Mouse (Mus musculus): ENCODE measurements at regions not wholly inside any gene's neighbourhood (a gene's known extent, or its start where the extent isn't known, plus 50 kb on each side); places are given as distances from the start of the nearest gene placed in this dataset.

DNA sequence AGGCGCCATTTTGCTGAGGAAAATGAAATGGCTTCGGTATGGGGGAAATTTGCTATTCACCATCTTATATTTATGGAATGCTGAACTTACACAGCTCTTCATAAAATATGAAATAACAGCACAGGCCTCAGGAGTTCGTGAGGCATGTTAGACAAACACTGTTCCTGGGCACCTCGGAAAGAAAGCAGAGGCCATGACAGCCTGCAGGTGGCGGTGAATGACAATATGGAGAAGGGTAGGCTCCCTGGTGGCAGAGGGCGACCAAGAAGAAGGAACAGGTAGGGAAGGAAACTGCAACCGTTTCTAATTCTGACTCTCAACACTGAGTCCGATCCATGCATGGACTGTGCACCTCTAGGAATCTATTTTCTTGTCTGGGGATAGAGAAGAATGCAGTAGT, 553.6 kb upstream of the Tmpo start:
- Histone ChIP-seq H3K27me3 (no peaks in the 10 kb centered on the region), H3K9ac (no peak overlapping the region), H3K9me3 (replicated peaks) (no peaks in the 10 kb centered on the region), H3K4me1 (no peaks in the 10 kb centered on the region), H3K4me2 (replicated peaks) (no peak overlapping the region), H3K4me3 (replicated peaks) (no peak overlapping the region), H3K36me3 (no peaks in the 10 kb centered on the region), H3K27ac (replicated peaks) (no peak overlapping the region)
- ATAC-seq (ENCODE audit: insufficient number of reproducible peaks, low FRiP score, low TSS enrichment, low read depth) = no peak
- WGBS = 84% methylated on average over 8 of the region's 8 CpGs

DNA sequence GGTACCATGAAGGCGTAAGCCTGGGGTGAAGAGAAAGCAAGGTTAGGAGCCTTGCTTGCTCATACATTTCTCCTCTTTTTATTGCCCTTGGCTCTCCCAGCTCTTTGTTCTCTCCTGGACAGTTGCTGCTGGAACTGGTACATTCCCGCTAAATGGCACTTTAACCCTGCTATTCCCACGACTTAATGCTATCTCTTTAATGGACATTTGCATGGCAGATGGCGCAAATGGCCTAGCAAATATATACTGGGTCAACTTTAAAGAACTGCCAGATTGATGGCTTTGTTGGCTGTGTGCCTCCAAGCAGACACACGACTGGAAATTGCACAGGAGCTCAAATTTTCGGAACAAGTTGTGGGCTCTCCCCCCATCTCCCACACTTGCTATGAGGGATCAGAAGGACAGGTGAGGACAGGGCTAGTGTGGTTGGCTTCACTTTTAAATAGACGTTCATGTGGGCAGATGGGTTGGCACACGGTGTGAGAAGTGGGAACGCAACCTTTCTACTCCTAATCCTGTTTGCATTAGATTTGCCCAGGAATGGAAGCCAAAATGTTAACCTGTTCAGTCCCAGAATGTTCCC, 551.0 kb upstream of the Tmpo start:
- no peak overlapping the region for H3K4me2 ChIP-seq (replicated peaks)
- no peak overlapping the region for H3K9ac ChIP-seq
- no peak overlapping the region for H3K27ac ChIP-seq (replicated peaks)
- H3K27me3 ChIP-seq = no peaks in the 10 kb centered on the region
- H3K4me3 ChIP-seq (replicated peaks) = no peak overlapping the region
- H3K9me3 ChIP-seq (replicated peaks) = no peaks in the 10 kb centered on the region
- WGBS = 71% methylated on average over 9 of the region's 9 CpGs
- no peaks in the 10 kb centered on the region for H3K36me3 ChIP-seq
- H3K4me1 ChIP-seq = no peaks in the 10 kb centered on the region
- no peak for ATAC-seq (ENCODE audit: insufficient number of reproducible peaks, low FRiP score, low TSS enrichment, low read depth)

DNA sequence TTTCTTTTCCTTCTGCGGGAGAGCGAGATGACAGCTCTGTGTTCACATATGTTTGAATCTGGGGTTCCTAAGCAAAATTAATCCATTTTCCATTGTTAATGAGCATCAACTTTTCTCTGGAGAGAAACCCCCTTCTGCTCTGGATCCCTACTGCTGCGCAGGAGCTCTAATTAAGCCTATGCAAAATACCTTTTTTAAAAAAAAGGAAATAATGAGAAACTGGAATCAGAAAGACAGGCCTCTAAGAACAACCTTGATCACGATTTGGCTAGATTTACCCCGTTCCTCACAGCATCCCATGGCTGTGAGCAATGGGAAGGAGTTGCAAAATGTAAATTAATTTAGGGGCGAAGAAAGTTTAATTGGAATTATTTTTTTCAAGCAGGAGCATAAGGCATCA, 548.9 kb upstream of the Tmpo start:
- no peak overlapping the region for H3K4me2 ChIP-seq (replicated peaks)
- 85% methylated on average over 6 of the region's 6 CpGs for WGBS

DNA sequence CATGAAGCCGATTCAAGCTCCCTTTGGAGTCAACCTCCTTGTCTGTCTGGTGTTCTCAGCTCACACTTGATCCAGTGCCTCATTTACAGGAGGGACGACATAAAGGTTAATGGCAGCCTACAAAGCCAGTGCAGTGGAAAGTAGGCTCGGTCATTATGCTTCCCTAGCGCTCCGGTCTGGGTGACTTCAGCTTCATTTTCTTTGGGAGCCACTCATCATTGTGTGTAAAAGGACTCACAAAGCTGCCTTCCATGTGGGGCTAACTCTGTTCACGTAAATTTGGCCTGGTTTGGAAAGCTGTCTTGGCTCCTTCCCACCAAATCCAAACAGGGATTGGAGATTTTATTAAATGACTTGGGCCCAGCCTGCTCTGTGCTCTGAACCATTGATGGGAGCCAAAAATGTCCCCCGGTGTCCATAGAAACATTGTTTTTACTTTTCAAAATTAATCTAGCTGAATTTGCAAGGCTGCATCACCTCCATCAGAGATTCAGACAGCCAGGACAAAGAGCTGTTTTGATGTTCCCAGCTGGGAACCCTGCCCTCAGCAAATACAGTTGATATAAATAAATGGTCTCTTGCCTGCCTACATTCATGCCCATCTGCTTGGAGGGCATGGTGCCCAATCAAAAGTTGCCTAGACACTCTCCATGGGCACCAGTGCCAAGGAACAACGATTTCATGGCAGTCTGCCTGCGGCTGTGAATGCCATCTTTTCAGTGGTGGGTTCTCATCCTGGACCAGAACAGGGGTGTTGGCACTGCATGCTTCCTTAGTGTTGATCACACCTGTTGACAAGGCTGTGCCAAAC, 538.7 kb upstream of the Tmpo start:
- no peak overlapping the region for H3K9ac ChIP-seq
- H3K4me3 ChIP-seq (replicated peaks) = no peak overlapping the region
- no peaks in the 10 kb centered on the region for H3K27me3 ChIP-seq
- ATAC-seq (ENCODE audit: insufficient number of reproducible peaks, low FRiP score, low TSS enrichment, low read depth) = no peak
- H3K4me2 ChIP-seq (replicated peaks) = no peak overlapping the region
- no peaks in the 10 kb centered on the region for H3K36me3 ChIP-seq
- H3K9me3 ChIP-seq (replicated peaks) = no peaks in the 10 kb centered on the region
- WGBS = 79% methylated on average over 9 of the region's 9 CpGs
- no peak overlapping the region for H3K27ac ChIP-seq (replicated peaks)
- H3K4me1 ChIP-seq = no peaks in the 10 kb centered on the region

More for the DNA sequence above, 548.9 kb upstream of the Tmpo start:
- Histone ChIP-seq H3K9me3 (replicated peaks) (no peaks in the 10 kb centered on the region), H3K36me3 (no peaks in the 10 kb centered on the region), H3K4me1 (no peaks in the 10 kb centered on the region), H3K4me3 (replicated peaks) (no peak overlapping the region), H3K9ac (no peak overlapping the region), H3K27me3 (no peaks in the 10 kb centered on the region), H3K27ac (replicated peaks) (no peak overlapping the region)
- no peak for ATAC-seq (ENCODE audit: insufficient number of reproducible peaks, low FRiP score, low TSS enrichment, low read depth)

DNA sequence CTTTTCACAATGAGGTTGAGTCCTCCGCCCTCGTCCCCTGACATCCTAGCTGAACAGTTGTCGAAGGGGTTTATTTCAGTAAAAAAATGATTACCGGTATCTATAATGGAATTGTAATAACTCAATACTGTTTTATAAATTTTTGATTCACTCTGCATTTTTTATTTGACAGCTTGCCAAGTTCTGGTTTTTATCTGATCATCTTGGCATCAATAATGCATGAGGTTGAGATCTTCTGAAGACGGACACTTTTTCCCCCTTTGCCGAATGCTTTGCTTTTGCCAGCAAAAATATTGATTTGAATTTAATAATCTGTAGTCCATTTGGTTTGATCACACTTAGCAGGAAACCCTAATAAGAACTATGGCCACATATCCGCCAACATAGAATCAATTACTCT, 535.5 kb upstream of the Tmpo start:
- H3K36me3 ChIP-seq = no peaks in the 10 kb centered on the region
- H3K4me3 ChIP-seq (replicated peaks) = no peak overlapping the region
- 79% methylated on average over 7 of the region's 7 CpGs for WGBS
- no peak overlapping the region for H3K27ac ChIP-seq (replicated peaks)
- no peak overlapping the region for H3K4me2 ChIP-seq (replicated peaks)
- H3K27me3 ChIP-seq = no peaks in the 10 kb centered on the region
- no peak overlapping the region for H3K9ac ChIP-seq
- no peak for ATAC-seq (ENCODE audit: insufficient number of reproducible peaks, low FRiP score, low TSS enrichment, low read depth)
- no peaks in the 10 kb centered on the region for H3K9me3 ChIP-seq (replicated peaks)
- no peaks in the 10 kb centered on the region for H3K4me1 ChIP-seq

DNA sequence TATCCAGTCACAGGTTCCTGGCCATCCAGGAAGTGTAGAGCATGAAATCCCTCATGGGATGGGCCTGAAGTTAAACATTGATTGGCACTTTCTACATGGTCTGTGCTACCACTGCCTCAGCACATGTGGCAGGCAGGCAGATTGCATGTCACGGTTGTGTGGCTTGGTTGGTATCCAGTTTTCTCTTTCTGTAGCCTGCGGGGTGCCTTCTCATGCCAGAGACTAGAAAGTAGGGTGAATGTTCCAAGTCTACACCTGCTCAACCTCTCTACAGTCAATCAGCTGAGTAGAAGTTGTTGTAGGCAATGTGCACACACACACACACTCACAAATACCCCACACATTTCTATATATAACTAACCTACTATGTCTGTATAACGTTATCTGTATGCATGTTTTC, 533.5 kb upstream of the Tmpo start:
- no peaks in the 10 kb centered on the region for H3K4me1 ChIP-seq
- no peaks in the 10 kb centered on the region for H3K27me3 ChIP-seq
- no peak for ATAC-seq (ENCODE audit: insufficient number of reproducible peaks, low FRiP score, low TSS enrichment, low read depth)
- no peak overlapping the region for H3K27ac ChIP-seq (replicated peaks)
- H3K4me2 ChIP-seq (replicated peaks) = no peak overlapping the region
- H3K36me3 ChIP-seq = no peaks in the 10 kb centered on the region
- no peak overlapping the region for H3K9ac ChIP-seq
- WGBS = 64% methylated on average over 3 of the region's 3 CpGs
- no peaks in the 10 kb centered on the region for H3K9me3 ChIP-seq (replicated peaks)
- H3K4me3 ChIP-seq (replicated peaks) = no peak overlapping the region

DNA sequence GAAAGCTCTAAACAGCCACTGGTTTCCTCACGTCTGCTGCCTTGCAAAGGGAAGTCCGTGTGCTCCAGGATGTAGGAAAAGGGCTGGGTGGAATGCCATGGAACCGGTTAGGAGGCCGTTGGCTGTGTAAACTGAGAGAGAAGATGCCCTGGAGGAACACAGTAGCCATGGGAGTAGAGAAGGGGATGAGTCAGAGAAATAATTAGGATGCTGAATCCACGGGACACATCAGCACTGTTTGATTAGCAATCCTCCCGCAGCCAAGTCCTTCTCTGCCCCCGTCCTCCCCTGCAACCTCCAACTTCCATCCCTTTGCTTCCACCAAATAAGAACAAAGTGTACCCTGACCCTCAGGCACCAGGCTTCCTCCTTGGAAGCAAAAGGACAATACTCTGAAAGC, 532.4 kb upstream of the Tmpo start:
- WGBS = 20% methylated on average over 7 of the region's 7 CpGs
- Histone ChIP-seq H3K9ac (no peak overlapping the region), H3K36me3 (no peaks in the 10 kb centered on the region), H3K4me2 (replicated peaks) (no peak overlapping the region), H3K4me1 (no peaks in the 10 kb centered on the region), H3K27me3 (no peaks in the 10 kb centered on the region), H3K9me3 (replicated peaks) (no peaks in the 10 kb centered on the region), H3K27ac (replicated peaks) (no peak overlapping the region), H3K4me3 (replicated peaks) (no peak overlapping the region)
- no peak for ATAC-seq (ENCODE audit: insufficient number of reproducible peaks, low FRiP score, low TSS enrichment, low read depth)

DNA sequence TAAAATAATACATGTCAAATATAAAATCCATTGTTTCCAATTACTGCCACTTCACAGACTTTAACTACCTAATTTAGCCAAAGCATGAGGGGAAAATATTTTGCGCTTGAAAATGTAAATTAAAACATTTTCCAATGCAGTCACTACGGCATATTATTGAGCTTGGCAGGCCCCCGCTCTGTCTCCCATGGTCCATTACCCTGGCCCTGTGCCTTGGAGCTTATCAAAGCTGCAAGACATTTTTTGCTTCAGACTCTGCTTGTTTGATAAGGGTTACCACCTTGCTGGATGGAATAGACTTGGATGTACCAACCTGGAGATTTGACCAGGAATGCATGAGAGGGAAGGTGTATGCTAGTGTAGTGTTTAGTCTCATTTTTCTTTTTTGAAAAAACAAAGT, 525.7 kb upstream of the Tmpo start:
- Histone ChIP-seq H3K27me3 (no peaks in the 10 kb centered on the region), H3K4me2 (replicated peaks) (no peak overlapping the region), H3K9me3 (replicated peaks) (no peaks in the 10 kb centered on the region), H3K27ac (replicated peaks) (no peak overlapping the region), H3K36me3 (no peaks in the 10 kb centered on the region), H3K4me1 (no peaks in the 10 kb centered on the region), H3K4me3 (replicated peaks) (no peak overlapping the region), H3K9ac (no peak overlapping the region)
- ATAC-seq (ENCODE audit: insufficient number of reproducible peaks, low FRiP score, low TSS enrichment, low read depth) = no peak
- WGBS = 41% methylated on average over 3 of the region's 3 CpGs

DNA sequence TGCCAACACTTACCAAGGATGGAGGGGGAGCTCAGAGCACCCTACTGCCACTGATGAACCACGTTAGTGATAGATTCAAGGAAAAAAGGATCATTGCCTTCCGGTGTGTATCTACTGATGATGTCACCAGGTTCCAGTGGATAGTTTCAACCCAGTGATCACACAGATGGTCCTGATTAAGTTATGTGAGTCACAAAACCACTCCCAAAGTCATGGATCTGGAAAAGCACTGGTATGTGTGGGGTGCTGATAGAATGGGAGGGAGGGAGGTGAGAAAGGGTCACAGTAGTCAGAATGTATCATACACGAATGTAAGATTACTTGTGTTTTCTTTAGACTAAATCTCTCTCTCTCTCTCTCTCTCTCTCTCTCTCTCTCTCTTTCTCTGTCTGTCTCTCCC, 523.6 kb upstream of the Tmpo start:
- Histone ChIP-seq H3K27me3 (no peaks in the 10 kb centered on the region), H3K27ac (replicated peaks) (no peak overlapping the region), H3K9me3 (replicated peaks) (no peaks in the 10 kb centered on the region), H3K4me1 (no peaks in the 10 kb centered on the region), H3K36me3 (no peaks in the 10 kb centered on the region), H3K4me2 (replicated peaks) (no peak overlapping the region), H3K9ac (no peak overlapping the region), H3K4me3 (replicated peaks) (no peak overlapping the region)
- no peak for ATAC-seq (ENCODE audit: insufficient number of reproducible peaks, low FRiP score, low TSS enrichment, low read depth)
- 45% methylated on average over 3 of the region's 3 CpGs for WGBS

DNA sequence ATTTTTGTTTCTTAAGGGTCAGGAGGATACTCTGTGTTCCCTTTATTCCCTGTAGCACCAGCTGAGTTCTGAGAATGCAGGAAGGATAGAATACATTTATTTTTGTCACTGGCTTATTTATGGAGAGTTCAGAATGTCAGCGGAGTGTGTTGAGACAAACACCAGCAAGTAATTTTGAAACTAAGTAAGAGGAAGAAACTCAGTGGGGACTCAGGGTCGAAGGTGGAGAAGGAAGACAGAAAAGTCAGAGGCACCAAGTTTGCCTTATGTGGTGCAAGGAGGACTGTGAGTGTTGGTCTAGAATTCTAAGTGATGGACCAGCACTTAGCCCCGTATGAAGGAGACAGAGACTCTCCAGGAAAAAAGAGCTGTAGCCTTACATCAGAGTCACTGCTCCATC, 520.7 kb upstream of the Tmpo start:
- no peaks in the 10 kb centered on the region for H3K4me1 ChIP-seq
- H3K27me3 ChIP-seq = no peaks in the 10 kb centered on the region
- ATAC-seq (ENCODE audit: insufficient number of reproducible peaks, low FRiP score, low TSS enrichment, low read depth) = no peak
- no peaks in the 10 kb centered on the region for H3K36me3 ChIP-seq
- H3K4me3 ChIP-seq (replicated peaks) = no peak overlapping the region
- H3K9me3 ChIP-seq (replicated peaks) = no peaks in the 10 kb centered on the region
- WGBS = 85% methylated on average over 3 of the region's 3 CpGs
- H3K4me2 ChIP-seq (replicated peaks) = no peak overlapping the region
- no peak overlapping the region for H3K27ac ChIP-seq (replicated peaks)
- H3K9ac ChIP-seq = no peak overlapping the region

DNA sequence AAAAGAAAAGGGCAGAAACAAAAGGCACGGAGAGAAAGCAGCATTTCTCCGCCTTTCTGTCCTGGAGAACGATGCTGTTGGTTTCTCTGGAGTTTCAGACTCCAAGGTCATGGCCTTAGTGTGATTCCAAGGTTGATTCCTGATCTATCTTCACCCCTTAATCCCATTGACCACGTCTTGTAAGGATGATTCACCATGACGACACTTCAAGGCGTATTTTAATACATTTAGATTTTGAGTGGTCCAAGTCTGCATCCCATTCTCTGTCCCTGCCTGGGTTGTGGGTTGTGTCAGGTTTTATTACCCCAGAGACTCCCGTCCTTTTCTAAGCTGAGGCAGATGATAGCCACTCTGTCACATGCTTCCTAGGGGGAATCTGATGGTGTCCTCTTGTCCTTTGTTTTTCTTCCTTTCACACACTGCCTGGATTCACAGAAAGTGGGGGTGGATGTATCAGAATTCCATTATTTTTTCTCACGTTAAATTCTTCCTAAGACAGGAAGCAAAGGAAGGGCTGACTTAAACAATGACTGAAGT, 505.0 kb upstream of the Tmpo start:
- peaks cover 11% of the 10 kb centered on the region for H3K4me1 ChIP-seq
- no peak for ATAC-seq (ENCODE audit: insufficient number of reproducible peaks, low FRiP score, low TSS enrichment, low read depth)
- H3K36me3 ChIP-seq = no peaks in the 10 kb centered on the region
- no peak overlapping the region for H3K4me2 ChIP-seq (replicated peaks)
- WGBS = 46% methylated on average over 8 of the region's 8 CpGs
- H3K27me3 ChIP-seq = no peaks in the 10 kb centered on the region
- H3K9me3 ChIP-seq (replicated peaks) = no peaks in the 10 kb centered on the region
- no peak overlapping the region for H3K27ac ChIP-seq (replicated peaks)
- H3K4me3 ChIP-seq (replicated peaks) = no peak overlapping the region
- no peak overlapping the region for H3K9ac ChIP-seq
